8 mouse cellular contexts compared by ENCODE assay signal in the genomic region with DNA sequence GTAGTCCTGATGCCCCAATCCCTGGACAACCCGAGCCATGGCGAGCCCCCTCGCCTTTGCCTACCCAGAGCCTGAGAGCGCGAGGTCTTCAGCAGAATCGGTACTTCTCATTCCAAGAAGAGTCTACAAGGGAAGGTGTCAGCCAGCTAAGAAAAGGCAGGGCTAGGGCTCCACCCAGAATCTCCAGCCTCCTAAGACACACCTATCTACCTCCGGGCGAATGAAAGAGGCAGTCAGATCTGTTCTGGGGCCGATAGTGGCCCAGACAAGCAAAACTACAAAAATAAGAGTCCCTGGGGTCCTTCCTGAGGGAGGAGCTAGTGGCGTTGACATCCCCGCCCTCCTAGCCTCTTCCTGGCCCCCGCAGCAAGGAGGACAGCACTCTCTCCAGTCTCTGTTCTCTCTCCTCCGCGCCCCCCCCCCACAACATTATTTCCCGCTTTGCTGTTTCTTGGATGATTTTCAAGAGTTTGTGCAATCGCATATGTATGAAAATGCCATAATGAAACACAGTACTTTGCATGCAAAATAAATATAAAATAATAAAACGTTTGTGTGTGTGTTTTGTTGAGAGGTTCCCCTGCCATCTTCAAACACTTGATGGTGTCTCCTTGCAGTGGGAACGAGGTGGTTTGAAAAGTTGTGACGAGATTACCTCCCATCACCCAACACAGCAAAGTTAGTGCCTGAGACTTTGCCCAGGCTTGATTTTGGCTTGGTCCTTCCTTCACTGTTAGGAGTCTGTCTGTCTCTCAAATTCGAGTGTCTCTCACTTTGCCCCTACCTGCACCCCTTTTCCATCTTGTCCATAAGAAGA. TPM values are rescaled to one million over a fixed set of nuclear protein-coding genes. Genes with fewer than 3 reads are reported as not detected.
DNase-seq lines count a peak whose midpoint lies in the region; ATAC-seq and TF ChIP-seq lines count a peak whose summit lies in the region.

No protein-coding gene starts in this region.

- H3K9ac ChIP-seq in ES-Bruce4 (ENCODE audit: low read depth, poor library complexity, severe bottlenecking), result peak overlapping the region; percentile 88
- H3K9ac ChIP-seq in stomach, embryonic 16.5 days (ENCODE audit: low read length), result peak overlapping the region; percentile 89

- peak; percentile 56 for TF ChIP-seq POLR2A in ES-Bruce4 (IDR thresholded peaks at IDR 0.05; ENCODE audit: insufficient read depth, low read length)

- 0 out of 2 replicates have a peak, but pooled peaks have one; percentile 30 for TF ChIP-seq EP300 in ES-Bruce4 (IDR thresholded peaks at IDR 0.05; ENCODE audit: insufficient read depth, low read depth, low read length)

- DNase-seq in c-Kit-positive CD71-positive TER-119-negative erythroid progenitor cells, embryonic 14.5 days (ENCODE audit: low read depth), result peak; percentile 95
- DNase-seq in heart, embryonic 10.5 days (ENCODE audit: low spot score), result peak; percentile 93
- peak; percentile 20 to 51 for DNase-seq in kidney, postnatal 25 days
- peak; percentile 43 for DNase-seq in midbrain, embryonic 10.5 days (ENCODE audit: low spot score)
- no peak for DNase-seq in frontal cortex, postnatal 10 days (ENCODE audit: low spot score in 2 of 2)

- H3K4me2 ChIP-seq in stomach, embryonic 16.5 days (ENCODE audit: low read depth, low read length), result peak overlapping the region; percentile 90

- 2% methylated on average over 20 of the region's 20 CpGs for WGBS in heart, embryonic 10.5 days
- WGBS in midbrain, embryonic 10.5 days, result 2% methylated on average over 20 of the region's 20 CpGs
- 2% methylated on average over 19 of the region's 20 CpGs for WGBS in stomach, embryonic 16.5 days

- peak overlapping the region; percentile 68 for H3K27ac ChIP-seq in ES-Bruce4 (ENCODE audit: insufficient read depth, low read length)
- peak overlapping the region; percentile 94 for H3K27ac ChIP-seq in heart, embryonic 10.5 days
- peak overlapping the region; percentile 89 for H3K27ac ChIP-seq in midbrain, embryonic 10.5 days (replicated peaks)
- H3K27ac ChIP-seq in stomach, embryonic 16.5 days (ENCODE audit: low read length), result peak overlapping the region; percentile 81

- no peaks in the 10 kb centered on the region for H3K36me3 ChIP-seq in ES-Bruce4 (ENCODE audit: control insufficient read depth, insufficient read depth, low read length, poor library complexity, severe bottlenecking)
- H3K36me3 ChIP-seq in heart, embryonic 10.5 days, result peaks cover 10% of the 10 kb centered on the region; the same call in 1 of the 2 replicates
- no peaks in the 10 kb centered on the region for H3K36me3 ChIP-seq in midbrain, embryonic 10.5 days
- H3K36me3 ChIP-seq in stomach, embryonic 16.5 days (ENCODE audit: control insufficient read depth, insufficient read depth, low read length), result no peaks in the 10 kb centered on the region

- H3K4me1 ChIP-seq in ES-Bruce4 (ENCODE audit: control insufficient read depth, insufficient read depth, low read length), result peaks cover 5% of the 10 kb centered on the region
- H3K4me1 ChIP-seq in heart, embryonic 10.5 days, result peaks cover 45% of the 10 kb centered on the region
- H3K4me1 ChIP-seq in midbrain, embryonic 10.5 days, result peaks cover 42% of the 10 kb centered on the region
- H3K4me1 ChIP-seq in stomach, embryonic 16.5 days (ENCODE audit: control insufficient read depth, insufficient read depth, low read length), result peaks cover 18% of the 10 kb centered on the region; the same call in 1 of the 2 replicates

- peak; percentile 53 for ATAC-seq in stomach, embryonic 16.5 days (ENCODE audit: insufficient read depth, low FRiP score)
- no peak for ATAC-seq in cerebellum, adult (ENCODE audit: insufficient number of reproducible peaks, low FRiP score, low TSS enrichment)

- peak overlapping the region; percentile 83 for H3K4me3 ChIP-seq in ES-Bruce4 (ENCODE audit: low read depth, low read length)
- peak overlapping the region; percentile 79 for H3K4me3 ChIP-seq in heart, embryonic 10.5 days
- H3K4me3 ChIP-seq in midbrain, embryonic 10.5 days, result peak overlapping the region; percentile 73
- H3K4me3 ChIP-seq in stomach, embryonic 16.5 days (replicated peaks; ENCODE audit: low read length), result peak overlapping the region; percentile 66

- no peak for TF ChIP-seq CTCF in ES-Bruce4 (IDR thresholded peaks at IDR 0.05; ENCODE audit: low read depth, low read length)

- H3K9me3 ChIP-seq in ES-Bruce4 (replicated peaks; ENCODE audit: control insufficient read depth, insufficient read depth, low read length, poor library complexity, severe bottlenecking), result no peaks in the 10 kb centered on the region
- H3K9me3 ChIP-seq in heart, embryonic 10.5 days, result no peaks in the 10 kb centered on the region
- no peaks in the 10 kb centered on the region for H3K9me3 ChIP-seq in midbrain, embryonic 10.5 days (replicated peaks)
- no peaks in the 10 kb centered on the region for H3K9me3 ChIP-seq in stomach, embryonic 16.5 days (replicated peaks; ENCODE audit: control insufficient read depth, low read length)

- H3K27me3 ChIP-seq in ES-Bruce4 (ENCODE audit: control insufficient read depth, insufficient read depth, low read length, poor library complexity, severe bottlenecking), result no peaks in the 10 kb centered on the region
- no peaks in the 10 kb centered on the region for H3K27me3 ChIP-seq in heart, embryonic 10.5 days (ENCODE audit: insufficient read depth, poor library complexity, severe bottlenecking)
- peaks cover 23% of the 10 kb centered on the region for H3K27me3 ChIP-seq in midbrain, embryonic 10.5 days (ENCODE audit: low read depth, poor library complexity, severe bottlenecking)
- no peaks in the 10 kb centered on the region for H3K27me3 ChIP-seq in stomach, embryonic 16.5 days (ENCODE audit: control insufficient read depth, insufficient read depth, low read length)

RNA-seq across cellular contexts. Expression of a gene that starts 1.7 kb away (rescaled TPM):
- 45.2 and 52.5 TPM in 2 replicates for polyA plus RNA-seq in ES-Bruce4 (2011; ENCODE audit: insufficient read depth, insufficient read length, low read depth, missing spikeins)
- polyA plus RNA-seq in heart, embryonic 10.5 days (2016; fragmentation: Nextera tagmentation; extraction: Ambion mirVana), result 30.4 and 51.3 TPM in 2 replicates
- polyA plus RNA-seq in midbrain, embryonic 10.5 days (2016; fragmentation: Nextera tagmentation; extraction: Ambion mirVana), result 5.0 and 6.0 TPM in 2 replicates
- 28.1 and 28.9 TPM in 2 replicates for polyA plus RNA-seq in stomach, embryonic 16.5 days (2015; fragmentation: Nextera tagmentation; extraction: Ambion mirVana)

Comparison
In these comparisons a context has a peak if more than half of its experiments do, and no peak if none do; other contexts are left out.
1. DNase-seq: peak in c-Kit-positive CD71-positive TER-119-negative erythroid progenitor cells, embryonic 14.5 days (single experiment), heart, embryonic 10.5 days (single experiment), kidney, postnatal 25 days (2 of 2) and midbrain, embryonic 10.5 days (single experiment); none in frontal cortex, postnatal 10 days (0 of 2).
2. Peak in every context shown above with its lines, with median percentiles within 50 percentile points of each other: H3K27ac ChIP-seq and H3K4me3 ChIP-seq.